Mouse (Mus musculus): Measurements from ENCODE around the gene Nxph4.
A peak's percentile ranks its signal among the peaks of the same experiment; 100 is the strongest.

The Nxph4 gene

DNA sequence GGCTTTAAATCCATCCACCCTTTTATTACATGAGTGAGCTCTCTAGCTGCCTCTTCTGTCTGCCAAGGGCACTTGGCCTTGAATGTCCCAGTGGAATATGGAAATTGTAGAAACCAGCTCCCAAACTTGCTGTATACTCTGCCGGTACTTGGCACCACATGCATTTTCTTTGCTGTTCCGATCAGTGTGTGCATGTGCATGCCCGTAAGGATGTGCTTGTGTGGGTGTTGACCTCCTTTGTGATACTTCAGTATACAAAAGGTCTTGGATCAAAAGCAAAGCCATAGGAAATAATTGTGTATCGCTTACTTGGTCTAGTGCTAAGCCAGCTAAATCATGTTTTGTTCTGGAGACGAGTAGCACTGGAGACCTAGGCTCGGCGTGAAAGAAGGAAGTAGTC is 45.5 kb downstream of the Nxph4 start:
- no peak for DNase-seq (ENCODE audit: low spot score)

- DNase-seq (ENCODE audit: low spot score), result no peak
Observed at GRCm38 (mm10) chr10:127485235-127485634, 49.1 kb downstream of the Nxph4 start.

DNA sequence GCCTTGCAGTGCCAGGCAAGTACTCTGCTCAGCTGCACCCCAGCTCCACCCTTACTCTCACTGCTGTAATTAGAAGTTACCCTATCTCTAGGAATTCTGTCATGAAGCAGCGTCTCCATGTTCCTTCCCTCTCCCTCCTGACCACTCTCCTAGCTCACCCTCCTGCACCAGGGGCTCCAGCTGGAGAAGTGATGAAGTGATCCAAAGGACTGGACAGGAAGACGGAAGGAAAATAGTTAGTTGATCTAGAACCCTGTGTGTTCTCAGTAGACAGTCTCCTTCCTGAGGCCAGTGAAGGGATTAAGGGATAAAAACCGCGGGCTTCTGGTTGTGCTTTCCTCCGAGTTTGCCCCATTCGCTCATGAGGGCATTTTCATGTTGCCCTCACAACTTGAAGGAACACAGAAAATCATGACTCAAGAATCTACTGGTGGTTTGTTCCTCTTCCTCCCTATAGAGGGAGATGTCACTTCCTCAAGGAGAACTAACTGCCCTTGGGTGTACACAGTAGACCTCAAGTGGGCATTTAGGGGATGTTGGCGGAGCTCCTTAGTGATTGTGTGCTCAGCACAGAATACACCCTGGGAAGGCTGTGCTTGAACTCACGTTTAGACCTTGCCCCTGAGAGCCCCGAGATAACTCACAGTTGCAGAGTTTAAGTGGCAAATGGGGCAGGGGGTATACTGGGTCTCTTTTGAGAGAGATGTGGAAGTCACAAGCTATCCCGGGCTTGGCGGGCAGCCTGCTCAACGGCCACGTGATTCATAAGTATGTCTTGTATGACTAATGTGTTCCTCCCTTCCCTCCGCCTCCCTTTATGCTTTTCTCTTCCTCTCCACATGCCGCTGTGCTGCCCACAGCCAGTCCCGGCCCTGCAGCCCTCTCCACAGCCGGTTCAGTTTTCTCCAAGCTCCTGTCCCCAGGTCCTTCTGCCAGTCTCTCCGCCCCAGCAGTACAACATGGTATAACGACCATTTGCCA is 53.2 kb downstream of the Nxph4 start:
- DNase-seq (ENCODE audit: low spot score), result peak; percentile 25

- peak; percentile 32 for DNase-seq (ENCODE audit: low spot score)
Observed at GRCm38 (mm10) chr10:127479131-127479530, 55.2 kb downstream of the Nxph4 start.

GRCm38 (mm10) chr10:127477301-127477700 is 57.1 kb downstream of the Nxph4 start:
- no peak for DNase-seq (ENCODE audit: low spot score)

GRCm38 (mm10) chr10:127476541-127476940 is 57.8 kb downstream of the Nxph4 start:
- no peak for DNase-seq (ENCODE audit: low spot score)
